Mouse (Mus musculus) right cerebral cortex, postnatal 14 days (tissue): ENCODE results near the gene Cfap100.

ENCODE experiments used
- DNase-seq: peaks from one replicate; pipeline ENCODE4 v3.0.0; 2022

Cfap100 gene

GRCm38 (mm10) chr6:90369725-90370553, 58.7 kb downstream of the Cfap100 start:
- DNase-seq, result peak; percentile 35

- DNase-seq, result peak; percentile 100
Measured at GRCm38 (mm10) chr6:90368976-90369724, 59.4 kb downstream of the Cfap100 start, which contains the start of gene Zxdc. Zxdc (plus strand) TSS chr6:90369492.

GRCm38 (mm10) chr6:90363301-90363700, 65.3 kb downstream of the Cfap100 start:
- no peak for DNase-seq

GRCm38 (mm10) chr6:90360922-90361614, 67.5 kb downstream of the Cfap100 start:
- DNase-seq, result no peak

- DNase-seq, result peak; percentile 37
Measured at GRCm38 (mm10) chr6:90360024-90360781, 68.4 kb downstream of the Cfap100 start.

- no peak for DNase-seq
Measured at GRCm38 (mm10) chr6:90359445-90359844, 69.2 kb downstream of the Cfap100 start.

GRCm38 (mm10) chr6:90358142-90358541, 70.5 kb downstream of the Cfap100 start:
- no peak for DNase-seq
